Comparison of ENCODE assay signal across 32 mouse cellular contexts in genomic region chr1:67267972-67268371, GRCm38 (mm10).
"Had no signal": no experiment of that assay in that cellular context is flagged by ENCODE, and none has a peak within 500 bp of the region (broad histone marks: within the 10 kb centered on the region; RNA-seq: fewer than 3 reads in every experiment).

No protein-coding gene starts in this region.

- H3K27ac ChIP-seq: left cerebral cortex, adult 2 months; limb, embryonic 10.5 days; limb, embryonic 12.5 days; limb, embryonic 13.5 days; limb, embryonic 15.5 days; liver, embryonic 12.5 days; liver, embryonic 13.5 days; liver, embryonic 14.5 days; liver, embryonic 15.5 days; lung, embryonic 15.5 days; macrophage; midbrain, embryonic 10.5 days; midbrain, embryonic 12.5 days; midbrain, embryonic 13.5 days; midbrain, embryonic 15.5 days; neural tube, embryonic 12.5 days had no signal

- H3K9me3 ChIP-seq: limb, embryonic 10.5 days; limb, embryonic 12.5 days; limb, embryonic 13.5 days; limb, embryonic 15.5 days; liver, embryonic 12.5 days; liver, embryonic 13.5 days; liver, embryonic 15.5 days; lung, embryonic 15.5 days; megakaryocyte, embryonic 14.5 days; midbrain, embryonic 10.5 days; midbrain, embryonic 12.5 days; midbrain, embryonic 13.5 days; midbrain, embryonic 15.5 days; neural tube, embryonic 12.5 days had no signal

- DNase-seq: left cerebral cortex, postnatal 4 days; liver; liver, embryonic 13.5 days; lung, adult 18-20 months; lung, adult 2 months; lung, embryonic 14.5 days; lung, postnatal 10 days; lung, postnatal 14 days; lung, postnatal 36 days; lung, postnatal 4 days; midbrain, embryonic 14.5 days had no signal

- H3K4me2 ChIP-seq: limb, embryonic 12.5 days; limb, embryonic 13.5 days; limb, embryonic 15.5 days; liver, embryonic 11.5 days; liver, embryonic 12.5 days; liver, embryonic 13.5 days; liver, embryonic 15.5 days; lung, embryonic 14.5 days; lung, embryonic 15.5 days; midbrain, embryonic 11.5 days; midbrain, embryonic 12.5 days; midbrain, embryonic 13.5 days; midbrain, embryonic 15.5 days; neural tube, embryonic 12.5 days had no signal

- H3K4me3 ChIP-seq: left cerebral cortex, adult 2 months; limb, embryonic 10.5 days; limb, embryonic 12.5 days; limb, embryonic 13.5 days; limb, embryonic 15.5 days; liver, embryonic 12.5 days; liver, embryonic 13.5 days; liver, embryonic 15.5 days; lung, embryonic 15.5 days; megakaryocyte, embryonic 14.5 days; midbrain, embryonic 10.5 days; midbrain, embryonic 12.5 days; midbrain, embryonic 13.5 days; midbrain, embryonic 15.5 days; myocyte; neural tube, embryonic 12.5 days had no signal

- H3K36me3 ChIP-seq: limb, embryonic 10.5 days; limb, embryonic 12.5 days; limb, embryonic 13.5 days; limb, embryonic 15.5 days; liver, embryonic 12.5 days; liver, embryonic 13.5 days; liver, embryonic 15.5 days; lung, embryonic 15.5 days; midbrain, embryonic 10.5 days; midbrain, embryonic 12.5 days; midbrain, embryonic 13.5 days; midbrain, embryonic 15.5 days; neural tube, embryonic 12.5 days had no signal

- H3K4me1 ChIP-seq: limb, embryonic 10.5 days; limb, embryonic 12.5 days; limb, embryonic 13.5 days; limb, embryonic 15.5 days; liver, embryonic 12.5 days; liver, embryonic 13.5 days; liver, embryonic 15.5 days; lung, embryonic 15.5 days; megakaryocyte, embryonic 14.5 days; midbrain, embryonic 10.5 days; midbrain, embryonic 12.5 days; midbrain, embryonic 13.5 days; midbrain, embryonic 15.5 days; neural tube, embryonic 12.5 days had no signal

- H3K9ac ChIP-seq: limb, embryonic 12.5 days; limb, embryonic 13.5 days; limb, embryonic 15.5 days; liver, embryonic 12.5 days; liver, embryonic 13.5 days; liver, embryonic 14.5 days; liver, embryonic 15.5 days; lung, embryonic 14.5 days; lung, embryonic 15.5 days; midbrain, embryonic 12.5 days; midbrain, embryonic 13.5 days; midbrain, embryonic 15.5 days; neural tube, embryonic 12.5 days had no signal

- ATAC-seq: liver, embryonic 12.5 days; lung, postnatal 0 days; midbrain, embryonic 13.5 days; midbrain, embryonic 15.5 days; midbrain, embryonic 16.5 days had no signal

- H3K27me3 ChIP-seq: limb, embryonic 12.5 days; limb, embryonic 13.5 days; limb, embryonic 15.5 days; liver, embryonic 12.5 days; liver, embryonic 13.5 days; liver, embryonic 15.5 days; lung, embryonic 15.5 days; megakaryocyte, embryonic 14.5 days; midbrain, embryonic 12.5 days; midbrain, embryonic 13.5 days; midbrain, embryonic 15.5 days; neural tube, embryonic 12.5 days had no signal
